Mouse (Mus musculus): ENCODE results near the gene Col20a1.

Gene Col20a1

DNA sequence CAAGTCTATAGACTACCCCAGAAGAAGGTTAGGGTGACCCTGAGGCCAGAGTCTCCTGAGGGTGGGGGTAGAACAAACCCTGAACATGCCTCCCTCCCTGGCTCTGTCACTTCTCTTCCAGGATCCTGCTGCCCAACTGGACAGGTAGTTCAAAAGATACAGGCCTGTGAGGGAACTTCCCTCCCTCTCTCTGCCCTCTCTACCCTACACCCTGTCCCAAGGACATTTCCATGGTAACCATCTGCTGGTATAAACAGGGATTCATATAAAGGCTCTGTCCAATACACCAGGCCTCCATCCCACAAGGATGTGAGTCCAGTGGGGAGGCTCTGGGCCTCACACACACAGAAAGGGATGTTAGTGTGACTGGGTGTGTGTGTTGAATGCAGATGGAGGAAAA lies 56.0 kb downstream of the Col20a1 start:
- Histone ChIP-seq H3K4me3 (replicated peaks; ENCODE audit: low read length) (no peak overlapping the region), H3K36me3 (ENCODE audit: insufficient read depth, low read length) (no peaks in the 10 kb centered on the region), H3K27me3 (ENCODE audit: insufficient read depth, low read length) (peaks cover 63% of the 10 kb centered on the region), H3K9me3 (ENCODE audit: low read length) (no peaks in the 10 kb centered on the region), H3K4me1 (replicated peaks; ENCODE audit: low read depth, low read length) (peaks cover 50% of the 10 kb centered on the region)
- TF ChIP-seq POU5F1 (IDR thresholded peaks at IDR 0.05; ENCODE audit: borderline replicate concordance, low read length) (no peak), NANOG (IDR thresholded peaks at IDR 0.05; ENCODE audit: borderline replicate concordance, low read length) (no peak)

DNA sequence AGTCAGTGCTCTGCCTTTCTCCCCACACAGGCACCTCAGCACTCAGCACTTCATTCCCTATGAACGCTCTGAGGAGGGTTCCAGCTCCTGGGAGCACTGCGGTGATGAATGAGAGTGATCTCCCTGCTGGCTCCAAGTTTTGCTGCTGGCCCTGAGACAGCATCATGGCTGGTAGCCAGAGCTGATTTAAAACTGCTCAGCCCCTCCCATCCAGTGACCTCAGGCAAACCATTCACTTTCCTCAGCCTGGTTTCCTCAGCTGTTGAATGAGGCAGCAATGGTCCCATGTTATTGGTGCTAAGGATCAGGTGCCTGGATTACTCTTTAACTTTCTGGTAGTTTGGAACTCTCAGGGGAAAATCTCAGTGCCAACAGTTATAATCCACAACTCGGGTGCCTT lies 57.1 kb downstream of the Col20a1 start, which contains the start of gene Chrna4:
TSS of gene Chrna4 (minus strand) at position 110 of the 400 bp plus-strand sequence.
- peaks cover 56% of the 10 kb centered on the region for H3K27me3 ChIP-seq (ENCODE audit: insufficient read depth, low read length)
- peaks cover 44% of the 10 kb centered on the region for H3K4me1 ChIP-seq (replicated peaks; ENCODE audit: low read depth, low read length)
- no peaks in the 10 kb centered on the region for H3K9me3 ChIP-seq (ENCODE audit: low read length)
- TF ChIP-seq POU5F1 (IDR thresholded peaks at IDR 0.05; ENCODE audit: borderline replicate concordance, low read length) (no peak), NANOG (IDR thresholded peaks at IDR 0.05; ENCODE audit: borderline replicate concordance, low read length) (no peak), CTCF (conservative IDR thresholded peaks at IDR 0.05; ENCODE audit: low read length) (no peak)
- H3K4me3 ChIP-seq (replicated peaks; ENCODE audit: low read length) = no peak within 1 kb of the TSS
- H3K36me3 ChIP-seq (ENCODE audit: insufficient read depth, low read length) = no peaks in the 10 kb centered on the region

DNA sequence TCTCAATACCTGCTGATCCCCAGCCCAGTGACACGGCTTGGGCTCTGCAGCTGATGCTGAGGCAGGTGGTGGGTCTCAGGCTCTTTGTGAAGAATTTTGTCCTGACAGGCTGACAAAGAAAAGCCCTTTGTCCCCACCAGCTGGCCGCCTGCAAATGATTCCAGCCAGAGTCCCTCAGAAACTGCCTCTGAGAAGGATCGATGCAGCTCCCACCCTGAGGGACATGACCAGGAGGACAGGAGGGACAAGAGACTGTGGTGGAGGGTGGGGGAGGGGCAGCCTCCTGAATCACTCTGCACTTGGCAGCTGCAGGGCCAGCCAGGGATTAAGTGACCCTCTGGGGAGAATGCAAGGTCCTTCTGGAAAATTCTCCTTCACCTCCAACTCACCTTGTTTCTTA lies 57.7 kb downstream of the Col20a1 start:
- H3K4me1 ChIP-seq (replicated peaks; ENCODE audit: low read depth, low read length) = peaks cover 40% of the 10 kb centered on the region
- H3K27me3 ChIP-seq (ENCODE audit: insufficient read depth, low read length) = peaks cover 54% of the 10 kb centered on the region
- TF ChIP-seq POU5F1 (IDR thresholded peaks at IDR 0.05; ENCODE audit: borderline replicate concordance, low read length) = no peak
- TF ChIP-seq CTCF (conservative IDR thresholded peaks at IDR 0.05; ENCODE audit: low read length) = no peak
- TF ChIP-seq NANOG (IDR thresholded peaks at IDR 0.05; ENCODE audit: borderline replicate concordance, low read length) = no peak

DNA sequence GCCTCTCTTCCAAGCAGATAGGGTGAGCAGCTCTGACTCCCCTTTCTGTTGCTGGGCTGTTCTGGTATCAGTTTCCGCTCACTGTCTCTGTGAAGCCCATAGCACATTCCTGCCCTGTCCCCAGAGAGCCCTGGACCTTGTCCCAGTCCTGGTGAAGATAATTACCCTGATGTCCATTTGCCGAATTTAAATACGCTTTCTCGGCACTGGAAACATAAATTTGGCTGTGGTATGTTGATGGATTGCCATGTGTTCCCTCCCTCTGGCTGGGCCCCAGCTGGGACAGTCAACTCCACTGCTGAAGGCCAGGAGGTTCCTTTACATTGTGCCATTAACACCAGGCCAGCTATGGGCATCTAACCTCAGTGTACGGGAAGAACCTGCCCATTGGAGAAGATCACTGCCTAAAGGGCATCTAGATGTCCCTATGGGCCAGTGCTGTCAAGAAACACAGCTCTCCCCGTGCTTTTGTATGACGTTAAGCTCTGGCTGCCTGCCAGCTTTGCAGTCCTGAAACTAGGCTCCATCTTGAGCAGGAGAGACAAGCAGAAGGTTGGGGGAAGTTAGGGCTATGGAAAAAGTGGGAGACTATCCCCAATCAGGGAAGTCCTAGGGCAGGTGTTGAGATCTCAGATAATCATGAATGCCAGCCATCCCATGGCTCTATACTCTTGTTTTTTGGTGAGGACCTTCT lies 62.1 kb downstream of the Col20a1 start:
- H3K4me3 ChIP-seq (replicated peaks; ENCODE audit: low read length) = no peak overlapping the region
- peaks cover 39% of the 10 kb centered on the region for H3K27me3 ChIP-seq (ENCODE audit: insufficient read depth, low read length)
- no peaks in the 10 kb centered on the region for H3K9me3 ChIP-seq (ENCODE audit: low read length)
- TF ChIP-seq POU5F1 (IDR thresholded peaks at IDR 0.05; ENCODE audit: borderline replicate concordance, low read length) = no peak
- no peak for TF ChIP-seq NANOG (IDR thresholded peaks at IDR 0.05; ENCODE audit: borderline replicate concordance, low read length)
- TF ChIP-seq CTCF (conservative IDR thresholded peaks at IDR 0.05; ENCODE audit: low read length) = no peak
- no peaks in the 10 kb centered on the region for H3K36me3 ChIP-seq (ENCODE audit: insufficient read depth, low read length)
- peaks cover 8% of the 10 kb centered on the region for H3K4me1 ChIP-seq (replicated peaks; ENCODE audit: low read depth, low read length)

More for the DNA sequence above, 57.7 kb downstream of the Col20a1 start:
- H3K4me3 ChIP-seq (replicated peaks; ENCODE audit: low read length) = no peak overlapping the region
- no peaks in the 10 kb centered on the region for H3K36me3 ChIP-seq (ENCODE audit: insufficient read depth, low read length)
- no peaks in the 10 kb centered on the region for H3K9me3 ChIP-seq (ENCODE audit: low read length)

DNA sequence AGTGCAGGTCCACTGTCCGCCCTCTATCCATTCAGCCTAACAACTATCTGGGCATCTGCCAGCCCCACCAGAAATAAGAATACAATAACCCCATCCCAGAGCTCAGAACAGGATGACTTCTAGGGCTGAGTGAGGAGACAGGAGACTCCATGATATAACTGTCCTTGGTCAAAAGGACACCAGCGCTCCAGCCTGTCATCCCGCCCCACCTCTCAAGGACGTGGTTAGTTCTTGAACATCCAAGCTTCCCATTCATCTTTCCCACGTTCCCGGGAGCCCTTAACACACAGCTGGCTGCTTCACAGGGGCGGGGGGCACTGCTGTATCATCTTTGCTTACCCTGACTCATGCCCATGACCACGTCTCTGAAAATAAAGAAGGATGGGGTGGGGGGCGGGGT lies 62.7 kb downstream of the Col20a1 start:
- H3K4me3 ChIP-seq (replicated peaks; ENCODE audit: low read length) = no peak overlapping the region
- H3K9me3 ChIP-seq (ENCODE audit: low read length) = no peaks in the 10 kb centered on the region
- peaks cover 3% of the 10 kb centered on the region for H3K4me1 ChIP-seq (replicated peaks; ENCODE audit: low read depth, low read length)
- H3K27me3 ChIP-seq (ENCODE audit: insufficient read depth, low read length) = peaks cover 35% of the 10 kb centered on the region
- TF ChIP-seq CTCF (conservative IDR thresholded peaks at IDR 0.05; ENCODE audit: low read length) = no peak
- TF ChIP-seq NANOG (IDR thresholded peaks at IDR 0.05; ENCODE audit: borderline replicate concordance, low read length) = no peak
- TF ChIP-seq POU5F1 (IDR thresholded peaks at IDR 0.05; ENCODE audit: borderline replicate concordance, low read length) = no peak
- H3K36me3 ChIP-seq (ENCODE audit: insufficient read depth, low read length) = no peaks in the 10 kb centered on the region

DNA sequence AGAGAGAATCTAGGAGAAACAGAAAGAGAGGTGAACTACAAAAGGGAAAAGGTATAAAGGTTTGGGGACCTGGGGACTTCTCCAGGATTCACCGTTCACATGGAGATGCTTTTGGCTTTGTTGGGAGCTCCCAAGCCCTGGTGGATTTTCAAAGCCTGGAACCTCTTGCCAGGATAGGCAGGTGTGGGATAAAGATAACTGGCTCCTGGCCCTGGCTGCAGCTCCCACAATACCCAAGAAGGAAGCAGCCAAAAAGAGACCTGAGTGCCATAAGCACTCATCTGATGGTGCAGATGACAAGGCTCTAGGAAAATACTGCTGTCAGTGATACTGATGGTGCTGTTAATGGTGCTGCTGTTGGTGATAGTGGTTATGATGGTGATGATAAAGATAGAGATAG lies 65.8 kb downstream of the Col20a1 start:
- H3K27me3 ChIP-seq (ENCODE audit: insufficient read depth, low read length) = peaks cover 46% of the 10 kb centered on the region
- peaks cover 7% of the 10 kb centered on the region; the same call in 1 of the 2 replicates for H3K4me1 ChIP-seq (replicated peaks; ENCODE audit: low read depth, low read length)
- TF ChIP-seq NANOG (IDR thresholded peaks at IDR 0.05; ENCODE audit: borderline replicate concordance, low read length) (no peak), POU5F1 (IDR thresholded peaks at IDR 0.05; ENCODE audit: borderline replicate concordance, low read length) (no peak), CTCF (conservative IDR thresholded peaks at IDR 0.05; ENCODE audit: low read length) (no peak)
- H3K4me3 ChIP-seq (replicated peaks; ENCODE audit: low read length) = no peak overlapping the region
- H3K36me3 ChIP-seq (ENCODE audit: insufficient read depth, low read length) = no peaks in the 10 kb centered on the region
- no peaks in the 10 kb centered on the region for H3K9me3 ChIP-seq (ENCODE audit: low read length)

DNA sequence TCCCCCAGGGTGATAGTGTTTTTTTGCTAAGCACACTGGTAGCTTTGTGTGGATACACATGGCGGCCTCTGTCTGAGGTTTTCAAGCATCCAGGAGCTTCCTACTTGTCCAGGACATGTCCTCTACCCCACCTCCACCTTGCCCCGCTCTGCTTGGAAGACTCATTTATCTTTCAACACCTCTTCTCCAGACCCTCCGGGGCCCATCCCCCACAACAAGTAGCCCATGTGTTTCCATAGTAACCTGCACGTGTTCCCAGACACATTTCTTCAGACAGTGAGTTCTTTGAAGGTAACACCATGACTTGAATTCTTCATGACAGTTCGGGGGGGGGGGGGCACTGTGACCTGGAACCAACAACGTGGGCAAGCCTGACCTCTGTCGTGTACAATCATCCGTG lies 71.0 kb downstream of the Col20a1 start:
- no peaks in the 10 kb centered on the region for H3K9me3 ChIP-seq (ENCODE audit: low read length)
- TF ChIP-seq POU5F1 (IDR thresholded peaks at IDR 0.05; ENCODE audit: borderline replicate concordance, low read length) (no peak), CTCF (conservative IDR thresholded peaks at IDR 0.05; ENCODE audit: low read length) (no peak), NANOG (IDR thresholded peaks at IDR 0.05; ENCODE audit: borderline replicate concordance, low read length) (no peak)
- H3K4me3 ChIP-seq (replicated peaks; ENCODE audit: low read length) = no peak overlapping the region
- peaks cover 9% of the 10 kb centered on the region; the same call in 1 of the 2 replicates for H3K4me1 ChIP-seq (replicated peaks; ENCODE audit: low read depth, low read length)
- H3K36me3 ChIP-seq (ENCODE audit: insufficient read depth, low read length) = no peaks in the 10 kb centered on the region
- peaks cover 39% of the 10 kb centered on the region for H3K27me3 ChIP-seq (ENCODE audit: insufficient read depth, low read length)

DNA sequence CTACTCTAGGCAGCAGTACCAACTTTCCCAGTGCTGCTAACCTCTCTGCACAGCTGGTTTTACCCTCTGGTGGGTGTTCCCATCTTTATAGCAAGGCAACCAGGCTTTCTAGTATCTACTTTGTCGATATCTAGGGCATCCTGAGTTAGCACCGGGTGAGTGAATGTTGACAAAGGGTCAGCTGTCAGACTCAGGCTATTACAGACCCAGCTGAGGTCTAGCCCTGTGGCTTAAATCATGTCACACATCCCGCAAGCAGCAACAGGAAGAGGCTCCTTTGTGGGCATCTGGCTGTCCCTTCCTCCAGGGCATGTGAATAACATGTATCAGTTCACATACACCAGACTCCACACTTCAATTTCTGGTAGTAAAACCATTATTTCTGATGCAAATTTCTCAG lies 71.9 kb downstream of the Col20a1 start:
- Histone ChIP-seq H3K4me3 (replicated peaks; ENCODE audit: low read length) (no peak overlapping the region), H3K27me3 (ENCODE audit: insufficient read depth, low read length) (peaks cover 39% of the 10 kb centered on the region), H3K4me1 (replicated peaks; ENCODE audit: low read depth, low read length) (peaks cover 9% of the 10 kb centered on the region; the same call in 1 of the 2 replicates), H3K9me3 (ENCODE audit: low read length) (no peaks in the 10 kb centered on the region), H3K36me3 (ENCODE audit: insufficient read depth, low read length) (no peaks in the 10 kb centered on the region)
- TF ChIP-seq NANOG (IDR thresholded peaks at IDR 0.05; ENCODE audit: borderline replicate concordance, low read length) (no peak), POU5F1 (IDR thresholded peaks at IDR 0.05; ENCODE audit: borderline replicate concordance, low read length) (no peak), CTCF (conservative IDR thresholded peaks at IDR 0.05; ENCODE audit: low read length) (no peak)

DNA sequence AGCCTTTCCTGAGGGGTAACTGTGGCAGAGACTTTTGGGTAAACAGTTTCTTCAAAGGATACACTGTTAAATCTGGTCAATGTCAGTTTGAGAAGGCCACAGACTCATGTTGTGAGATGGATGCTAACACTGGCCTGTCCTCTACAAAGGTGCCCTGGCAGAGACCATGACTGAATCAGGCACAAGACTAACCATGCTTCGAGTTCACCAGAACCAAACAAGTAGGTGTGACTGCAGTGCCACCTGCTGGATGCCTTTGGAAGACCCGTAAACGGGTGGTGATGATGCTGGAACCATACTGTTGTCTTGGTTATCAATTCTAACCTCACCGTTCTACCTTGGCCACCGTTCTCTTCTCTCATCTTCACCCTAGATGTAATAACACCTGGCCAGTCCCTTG lies 73.8 kb downstream of the Col20a1 start:
- Histone ChIP-seq H3K27me3 (ENCODE audit: insufficient read depth, low read length) (peaks cover 36% of the 10 kb centered on the region), H3K4me3 (replicated peaks; ENCODE audit: low read length) (no peak overlapping the region), H3K4me1 (replicated peaks; ENCODE audit: low read depth, low read length) (peaks cover 9% of the 10 kb centered on the region; the same call in 1 of the 2 replicates), H3K36me3 (ENCODE audit: insufficient read depth, low read length) (no peaks in the 10 kb centered on the region), H3K9me3 (ENCODE audit: low read length) (no peaks in the 10 kb centered on the region)
- TF ChIP-seq POU5F1 (IDR thresholded peaks at IDR 0.05; ENCODE audit: borderline replicate concordance, low read length) = no peak
- peak; percentile 62 for TF ChIP-seq CTCF (conservative IDR thresholded peaks at IDR 0.05; ENCODE audit: low read length)

Measured in E14TG2a.4 (cell line).